Mouse (Mus musculus): ENCODE measurements around the gene 2900026A02Rik.

The 2900026A02Rik gene

GRCm38 (mm10) chr5:113221147-113221865 lies at the start of gene 2900026A02Rik:
TSS of gene 2900026A02Rik (minus strand) at chr5:113221236.
- DNase-seq (ENCODE audit: extremely low spot score, low spot score) = peak; percentile 73

GRCm38 (mm10) chr5:113270043-113270442 lies 49.0 kb upstream of the 2900026A02Rik start:
- DNase-seq (ENCODE audit: extremely low spot score, low spot score) = no peak

GRCm38 (mm10) chr5:113268246-113268645 lies 47.2 kb upstream of the 2900026A02Rik start:
- no peak for DNase-seq (ENCODE audit: extremely low spot score, low spot score)

GRCm38 (mm10) chr5:113265637-113266036 lies 44.6 kb upstream of the 2900026A02Rik start:
- no peak for DNase-seq (ENCODE audit: extremely low spot score, low spot score)

- DNase-seq (ENCODE audit: extremely low spot score, low spot score) = no peak
Observed at GRCm38 (mm10) chr5:113250806-113251205, 29.8 kb upstream of the 2900026A02Rik start.

- DNase-seq (ENCODE audit: extremely low spot score, low spot score) = no peak
Observed at GRCm38 (mm10) chr5:113249263-113249930, 28.4 kb upstream of the 2900026A02Rik start.

GRCm38 (mm10) chr5:113230196-113230595 lies 9.2 kb upstream of the 2900026A02Rik start:
- DNase-seq (ENCODE audit: extremely low spot score, low spot score) = no peak

- DNase-seq (ENCODE audit: extremely low spot score, low spot score) = peak; percentile 89
Observed at GRCm38 (mm10) chr5:113226632-113227102, 5.6 kb upstream of the 2900026A02Rik start, which contains the start of gene Tmem211. TSS of gene Tmem211 (plus strand) at chr5:113226909.

GRCm38 (mm10) chr5:113225686-113226435 lies 4.8 kb upstream of the 2900026A02Rik start:
- DNase-seq (ENCODE audit: extremely low spot score, low spot score) = peak; percentile 58

GRCm38 (mm10) chr5:113225271-113225670 lies 4.2 kb upstream of the 2900026A02Rik start:
- peak; percentile 60 for DNase-seq (ENCODE audit: extremely low spot score, low spot score)

GRCm38 (mm10) chr5:113223888-113224287 lies 2.9 kb upstream of the 2900026A02Rik start:
- no peak for DNase-seq (ENCODE audit: extremely low spot score, low spot score)

- peak; percentile 59 for DNase-seq (ENCODE audit: extremely low spot score, low spot score)
Observed at GRCm38 (mm10) chr5:113220383-113221146, 471 bp downstream of the 2900026A02Rik start.

- no peak for DNase-seq (ENCODE audit: extremely low spot score, low spot score)
Observed at GRCm38 (mm10) chr5:113219876-113220275, 1.2 kb downstream of the 2900026A02Rik start.

GRCm38 (mm10) chr5:113219450-113219849 lies 1.6 kb downstream of the 2900026A02Rik start:
- DNase-seq (ENCODE audit: extremely low spot score, low spot score) = no peak

- DNase-seq (ENCODE audit: extremely low spot score, low spot score) = no peak
Observed at GRCm38 (mm10) chr5:113218617-113219235, 2.3 kb downstream of the 2900026A02Rik start.

- DNase-seq (ENCODE audit: extremely low spot score, low spot score) = no peak
Observed at GRCm38 (mm10) chr5:113217076-113217475, 4.0 kb downstream of the 2900026A02Rik start.

- DNase-seq (ENCODE audit: extremely low spot score, low spot score) = no peak
Observed at GRCm38 (mm10) chr5:113216328-113216960, 4.6 kb downstream of the 2900026A02Rik start.

GRCm38 (mm10) chr5:113215610-113216011 lies 5.4 kb downstream of the 2900026A02Rik start:
- DNase-seq (ENCODE audit: extremely low spot score, low spot score) = no peak

- DNase-seq (ENCODE audit: extremely low spot score, low spot score) = no peak
Observed at GRCm38 (mm10) chr5:113214455-113214854, 6.6 kb downstream of the 2900026A02Rik start.

- no peak for DNase-seq (ENCODE audit: extremely low spot score, low spot score)
Observed at GRCm38 (mm10) chr5:113214041-113214440, 7.0 kb downstream of the 2900026A02Rik start.

Data from neural tube, embryonic 10.5 days (tissue).